Mouse (Mus musculus): ENCODE measurements around the gene Defb45. TPM values are rescaled to one million over a fixed set of nuclear protein-coding genes. Genes with fewer than 3 reads are reported as not detected.
A peak's percentile ranks its signal among the peaks of the same experiment; 100 is the strongest.

Defb45 gene
- polyA plus RNA-seq, 1 experiment: not detected

GRCm38 (mm10) chr2:152629239-152629638, 30.0 kb upstream of the Defb45 start:
- H3K4me1 ChIP-seq (ENCODE audit: control insufficient read depth, insufficient read depth, low read length): peaks cover 17% of the 10 kb centered on the region
- H3K27ac ChIP-seq (ENCODE audit: insufficient read depth, low read depth, low read length): no peak overlapping the region
- no peak overlapping the region for H3K4me3 ChIP-seq (ENCODE audit: insufficient read depth, low read depth, low read length)
- TF ChIP-seq POLR2A (IDR thresholded peaks at IDR 0.05; ENCODE audit: insufficient read depth, low read depth, low read length) (no peak), CTCF (IDR thresholded peaks at IDR 0.05; ENCODE audit: insufficient read depth, low read depth, low read length) (no peak)
- WGBS: 81% methylated on average over 3 of the region's 3 CpGs

GRCm38 (mm10) chr2:152628066-152628465, 28.9 kb upstream of the Defb45 start:
- TF ChIP-seq POLR2A (IDR thresholded peaks at IDR 0.05; ENCODE audit: insufficient read depth, low read depth, low read length) (no peak), CTCF (IDR thresholded peaks at IDR 0.05; ENCODE audit: insufficient read depth, low read depth, low read length) (no peak)

GRCm38 (mm10) chr2:152626774-152627591, 27.8 kb upstream of the Defb45 start, which contains the start of gene Rem1:
Gene Rem1 (plus strand): TSS chr2:152626951.
- Histone ChIP-seq H3K4me3 (ENCODE audit: insufficient read depth, low read depth, low read length) (peak within 1 kb of the TSS; percentile 26), H3K4me1 (ENCODE audit: control insufficient read depth, insufficient read depth, low read length) (peaks cover 11% of the 10 kb centered on the region), H3K27ac (ENCODE audit: insufficient read depth, low read depth, low read length) (no peak within 1 kb of the TSS)
- WGBS: 2% methylated on average over 59 of the region's 59 CpGs
- TF ChIP-seq POLR2A (IDR thresholded peaks at IDR 0.05; ENCODE audit: insufficient read depth, low read depth, low read length): no peak
- no peak for TF ChIP-seq CTCF (IDR thresholded peaks at IDR 0.05; ENCODE audit: insufficient read depth, low read depth, low read length)

More at GRCm38 (mm10) chr2:152628066-152628465, 28.9 kb upstream of the Defb45 start:
- 68% methylated on average over 17 of the region's 17 CpGs for WGBS
- H3K4me3 ChIP-seq (ENCODE audit: insufficient read depth, low read depth, low read length): no peak overlapping the region
- peaks cover 11% of the 10 kb centered on the region for H3K4me1 ChIP-seq (ENCODE audit: control insufficient read depth, insufficient read depth, low read length)
- H3K27ac ChIP-seq (ENCODE audit: insufficient read depth, low read depth, low read length): no peak overlapping the region

GRCm38 (mm10) chr2:152625256-152625655, 26.1 kb upstream of the Defb45 start:
- Histone ChIP-seq H3K4me3 (ENCODE audit: insufficient read depth, low read depth, low read length) (no peak overlapping the region), H3K4me1 (ENCODE audit: control insufficient read depth, insufficient read depth, low read length) (peaks cover 11% of the 10 kb centered on the region), H3K27ac (ENCODE audit: insufficient read depth, low read depth, low read length) (no peak overlapping the region)
- 35% methylated on average over 1 of the region's 1 CpGs for WGBS
- TF ChIP-seq CTCF (IDR thresholded peaks at IDR 0.05; ENCODE audit: insufficient read depth, low read depth, low read length): no peak
- no peak for TF ChIP-seq POLR2A (IDR thresholded peaks at IDR 0.05; ENCODE audit: insufficient read depth, low read depth, low read length)

- TF ChIP-seq CTCF (IDR thresholded peaks at IDR 0.05; ENCODE audit: insufficient read depth, low read depth, low read length) (no peak), POLR2A (IDR thresholded peaks at IDR 0.05; ENCODE audit: insufficient read depth, low read depth, low read length) (no peak)
- no peak overlapping the region for H3K4me3 ChIP-seq (ENCODE audit: insufficient read depth, low read depth, low read length)
- H3K27ac ChIP-seq (ENCODE audit: insufficient read depth, low read depth, low read length): no peak overlapping the region
- peaks cover 11% of the 10 kb centered on the region for H3K4me1 ChIP-seq (ENCODE audit: control insufficient read depth, insufficient read depth, low read length)
- 93% methylated on average over 2 of the region's 2 CpGs for WGBS
Observed at GRCm38 (mm10) chr2:152624566-152624965, 25.4 kb upstream of the Defb45 start.

- H3K27ac ChIP-seq (ENCODE audit: insufficient read depth, low read depth, low read length): no peak within 1 kb of the TSS
- WGBS: 85% methylated on average over 7 of the region's 7 CpGs
- peaks cover 11% of the 10 kb centered on the region for H3K4me1 ChIP-seq (ENCODE audit: control insufficient read depth, insufficient read depth, low read length)
- H3K4me3 ChIP-seq (ENCODE audit: insufficient read depth, low read depth, low read length): no peak within 1 kb of the TSS
- TF ChIP-seq CTCF (IDR thresholded peaks at IDR 0.05; ENCODE audit: insufficient read depth, low read depth, low read length) (no peak), POLR2A (IDR thresholded peaks at IDR 0.05; ENCODE audit: insufficient read depth, low read depth, low read length) (no peak)
Observed at GRCm38 (mm10) chr2:152622953-152623352, 23.8 kb upstream of the Defb45 start, which contains the start of gene Defb25. Gene Defb25 (minus strand): TSS chr2:152623053.

GRCm38 (mm10) chr2:152622151-152622550, 23.0 kb upstream of the Defb45 start:
- WGBS: 91% methylated on average over 13 of the region's 13 CpGs
- Histone ChIP-seq H3K4me3 (ENCODE audit: insufficient read depth, low read depth, low read length) (no peak overlapping the region), H3K27ac (ENCODE audit: insufficient read depth, low read depth, low read length) (no peak overlapping the region), H3K4me1 (ENCODE audit: control insufficient read depth, insufficient read depth, low read length) (peaks cover 7% of the 10 kb centered on the region)
- TF ChIP-seq CTCF (IDR thresholded peaks at IDR 0.05; ENCODE audit: insufficient read depth, low read depth, low read length) (no peak), POLR2A (IDR thresholded peaks at IDR 0.05; ENCODE audit: insufficient read depth, low read depth, low read length) (no peak)

- Histone ChIP-seq H3K27ac (ENCODE audit: insufficient read depth, low read depth, low read length) (no peak overlapping the region), H3K4me1 (ENCODE audit: control insufficient read depth, insufficient read depth, low read length) (no peaks in the 10 kb centered on the region), H3K4me3 (ENCODE audit: insufficient read depth, low read depth, low read length) (no peak overlapping the region)
- no peak for TF ChIP-seq CTCF (IDR thresholded peaks at IDR 0.05; ENCODE audit: insufficient read depth, low read depth, low read length)
- no peak for TF ChIP-seq POLR2A (IDR thresholded peaks at IDR 0.05; ENCODE audit: insufficient read depth, low read depth, low read length)
- WGBS: 73% methylated on average over 9 of the region's 9 CpGs
Observed at GRCm38 (mm10) chr2:152620367-152621134, 21.4 kb upstream of the Defb45 start.

GRCm38 (mm10) chr2:152617374-152617773, 18.2 kb upstream of the Defb45 start:
- 64% methylated on average over 5 of the region's 5 CpGs for WGBS
- H3K4me1 ChIP-seq (ENCODE audit: control insufficient read depth, insufficient read depth, low read length): no peaks in the 10 kb centered on the region
- TF ChIP-seq POLR2A (IDR thresholded peaks at IDR 0.05; ENCODE audit: insufficient read depth, low read depth, low read length): no peak
- no peak for TF ChIP-seq CTCF (IDR thresholded peaks at IDR 0.05; ENCODE audit: insufficient read depth, low read depth, low read length)

More at GRCm38 (mm10) chr2:152617374-152617773, 18.2 kb upstream of the Defb45 start:
- Histone ChIP-seq H3K4me3 (ENCODE audit: insufficient read depth, low read depth, low read length) (no peak overlapping the region), H3K27ac (ENCODE audit: insufficient read depth, low read depth, low read length) (no peak overlapping the region)

Data from olfactory bulb, adult 2 months (tissue).